Mouse (Mus musculus) myocyte (in vitro differentiated cells): ENCODE data around the gene Mcat. TPM values are rescaled to one million over a fixed set of nuclear protein-coding genes. Genes with fewer than 3 reads are reported as not detected.

Experiments used
- H3K27me3 ChIP-seq: one replicate; pipeline ENCODE4 v1.6.1; 2011; ENCODE audit not compliant: control insufficient read depth, insufficient read depth, insufficient read length
- H3K36me3 ChIP-seq: one replicate; pipeline ENCODE4 v1.6.1; 2011; ENCODE audit not compliant: control insufficient read depth, insufficient read depth
- H3K4me2 ChIP-seq: one replicate; pipeline ENCODE4 v1.6.1; 2011; ENCODE audit warnings: low read depth, control low read depth
- H3K4me3 ChIP-seq: one replicate; pipeline ENCODE4 v1.5.1; 2011; ENCODE audit warnings: mild to moderate bottlenecking, control low read depth, moderate library complexity
- H3K79me2 ChIP-seq: one replicate; pipeline ENCODE4 v1.6.1; 2011; ENCODE audit not compliant: control insufficient read depth, insufficient read depth
- H3ac ChIP-seq: one replicate; pipeline ENCODE4 v1.6.1; 2011; ENCODE audit not compliant: control insufficient read depth, insufficient read length
- CEBPB ChIP-seq: IDR thresholded peaks from 2 replicates; pipeline ENCODE4 v1.6.1; 2011; ENCODE audit warnings: mild to moderate bottlenecking, moderate library complexity; ENCODE audit not compliant: poor library complexity, insufficient read depth, severe bottlenecking
- E2F4 ChIP-seq: IDR thresholded peaks from one replicate; pipeline ENCODE4 v1.6.1; 2011; ENCODE audit warnings: mild to moderate bottlenecking, control low read depth, moderate library complexity; ENCODE audit not compliant: insufficient read depth
- MAX ChIP-seq: IDR thresholded peaks from one replicate; pipeline ENCODE4 v1.6.1; 2011; ENCODE audit warnings: low read depth, mild to moderate bottlenecking, control low read depth
- MYOD1 ChIP-seq, 3 experiments: IDR thresholded peaks; one replicate each; pipeline ENCODE4 v1.6.1; 2011; ENCODE audit warnings: control low read depth in 2 of 3, low read depth in 2 of 3, mild to moderate bottlenecking in 2 of 3, moderate library complexity in 1 of 3; ENCODE audit not compliant: insufficient read length in 2 of 3, control insufficient read depth in 1 of 3
- MYOG ChIP-seq, 3 experiments: IDR thresholded peaks; one replicate each; pipeline ENCODE4 v1.6.1; 2011; ENCODE audit warnings: control low read depth in 2 of 3, low read depth in 2 of 3, mild to moderate bottlenecking in 2 of 3; ENCODE audit not compliant: insufficient read length in 2 of 3, control insufficient read depth in 1 of 3, insufficient read depth in 1 of 3
- POLR2A ChIP-seq: IDR thresholded peaks from one replicate; pipeline ENCODE4 v1.6.1; 2011; ENCODE audit warnings: low read depth, mild to moderate bottlenecking, control low read depth, moderate library complexity; ENCODE audit not compliant: insufficient read length
- POLR2AphosphoS2 ChIP-seq: IDR thresholded peaks from one replicate; pipeline ENCODE4 v1.6.1; 2011; ENCODE audit warnings: low read depth, control low read depth; ENCODE audit not compliant: insufficient read length
- REST ChIP-seq: IDR thresholded peaks from one replicate; pipeline ENCODE4 v1.6.1; 2011; ENCODE audit warnings: mild to moderate bottlenecking, control low read depth, moderate library complexity; ENCODE audit not compliant: insufficient read depth, insufficient read length
- SRF ChIP-seq: IDR thresholded peaks from one replicate; pipeline ENCODE4 v1.6.1; 2011; ENCODE audit warnings: low read depth; ENCODE audit not compliant: control insufficient read depth, insufficient read length
- TCF12 ChIP-seq: IDR thresholded peaks from one replicate; pipeline ENCODE4 v1.6.1; 2011; ENCODE audit warnings: mild to moderate bottlenecking, control low read depth; ENCODE audit not compliant: poor library complexity, insufficient read depth, severe bottlenecking
- TCF3 ChIP-seq: IDR thresholded peaks from one replicate; pipeline ENCODE4 v1.6.1; 2011; ENCODE audit warnings: low read depth, control low read depth; ENCODE audit not compliant: insufficient read length
- USF1 ChIP-seq: IDR thresholded peaks from one replicate; pipeline ENCODE4 v1.6.1; 2011; ENCODE audit warnings: low read depth, mild to moderate bottlenecking, control low read depth, moderate library complexity
- polyA plus RNA-seq: library from polyadenylated mRNA; unstranded; fragments of >200 nt; fragmentation: generic; extraction: Trizol; gene quantifications from one replicate; pipeline ENCODE4 v1.2.1, GENCODE M21; 2012; ENCODE audit warnings: missing spikeins

Mcat gene
- polyA plus RNA-seq, result 55.9 TPM

DNA sequence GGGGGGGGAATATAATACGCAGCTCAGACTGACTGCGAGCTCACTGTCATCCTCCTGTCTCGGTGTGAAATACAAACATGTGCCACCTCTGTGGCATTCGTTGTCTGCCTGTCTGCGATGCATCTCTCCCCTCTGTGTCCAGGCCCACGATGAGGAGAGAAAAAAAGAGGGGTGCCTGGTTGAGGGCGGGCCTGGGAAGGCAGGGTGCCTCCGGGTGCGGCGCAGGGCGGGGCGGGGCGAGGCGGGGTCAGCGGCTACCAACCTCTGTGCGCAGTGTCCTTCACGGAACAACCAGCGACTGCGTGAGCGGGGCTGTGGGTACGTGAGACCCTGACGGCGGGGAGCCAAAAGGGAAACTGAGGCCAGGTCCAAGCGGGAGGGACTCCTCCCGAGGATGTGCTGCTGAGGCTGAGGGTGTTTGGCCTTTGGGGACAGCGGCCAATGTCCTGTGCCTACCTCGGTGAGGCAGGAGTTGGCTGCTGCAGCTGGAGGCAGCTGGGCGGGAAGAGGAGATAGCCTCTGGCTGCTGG is at the start of gene Mcat, which contains the start of gene Tspo:
Gene Mcat (minus strand): TSS at position 461 of the 530 bp plus-strand sequence.
Gene Tspo (plus strand): TSS at position 266 of the 530 bp plus-strand sequence.
- TF ChIP-seq MYOG (IDR thresholded peaks at IDR 0.05; ENCODE audit: control insufficient read depth in 1 of 3, insufficient read depth in 1 of 3, insufficient read length in 2 of 3, low read depth in 2 of 3), result peak in 1 of 3 experiments; percentile 29
- TF ChIP-seq CEBPB, result no peak
- no peak for TF ChIP-seq USF1
- peak; percentile 99 for TF ChIP-seq POLR2AphosphoS2
- TF ChIP-seq REST, result no peak
- TF ChIP-seq SRF, result peak; percentile 61
- no peak for TF ChIP-seq TCF12
- TF ChIP-seq E2F4, result no peak
- TF ChIP-seq MYOD1 (IDR thresholded peaks at IDR 0.05; ENCODE audit: control insufficient read depth in 1 of 3, insufficient read length in 2 of 3, low read depth in 2 of 3), result peak in 1 of 3 experiments; percentile 27
- no peak for TF ChIP-seq TCF3
- TF ChIP-seq MAX, result no peak
- peak; percentile 97 for TF ChIP-seq POLR2A
- Histone ChIP-seq H3K27me3 (no peaks in the 10 kb centered on the region), H3ac (peak within 1 kb of the TSS; percentile 58), H3K79me2 (peaks cover 35% of the 10 kb centered on the region), H3K4me3 (peak within 1 kb of the TSS; percentile 96), H3K36me3 (no peaks in the 10 kb centered on the region), H3K4me2 (peak within 1 kb of the TSS; percentile 84)

GRCm38 (mm10) chr15:83607115-83607802 is 43.7 kb upstream of the Mcat start:
- Histone ChIP-seq H3K36me3 (no peaks in the 10 kb centered on the region), H3K79me2 (no peaks in the 10 kb centered on the region), H3K27me3 (peaks cover 36% of the 10 kb centered on the region), H3K4me3 (no peak overlapping the region), H3ac (no peak overlapping the region), H3K4me2 (peak overlapping the region; percentile 12)
- peak in 2 of 3 experiments; percentile 6 to 40 for TF ChIP-seq MYOG (IDR thresholded peaks at IDR 0.05; ENCODE audit: control insufficient read depth in 1 of 3, insufficient read depth in 1 of 3, insufficient read length in 2 of 3, low read depth in 2 of 3)
- no peak for TF ChIP-seq USF1
- TF ChIP-seq MYOD1 (IDR thresholded peaks at IDR 0.05; ENCODE audit: control insufficient read depth in 1 of 3, insufficient read length in 2 of 3, low read depth in 2 of 3), result peak in 1 of 3 experiments; percentile 53

DNA sequence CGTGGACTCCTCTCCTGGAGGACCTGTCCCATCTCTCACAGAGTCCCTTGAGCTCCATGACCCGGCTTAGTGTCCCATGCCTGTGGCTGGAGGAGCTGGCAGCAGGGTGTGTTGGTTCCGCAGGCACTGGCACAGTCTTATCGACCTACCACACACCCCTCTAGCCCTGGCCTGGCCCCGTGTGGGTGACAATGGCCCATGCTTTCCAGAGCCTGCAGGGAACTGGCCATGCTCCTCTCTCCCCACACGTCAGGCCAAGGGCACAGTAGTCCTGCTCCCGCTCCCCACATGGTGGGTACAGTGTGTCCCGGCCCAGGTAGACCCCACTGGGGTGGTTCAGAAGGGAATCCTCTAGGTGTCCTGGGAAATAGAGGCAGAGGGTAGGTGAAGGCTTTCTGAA is 43.1 kb upstream of the Mcat start:
- no peaks in the 10 kb centered on the region for H3K79me2 ChIP-seq
- no peak overlapping the region for H3ac ChIP-seq
- no peaks in the 10 kb centered on the region for H3K36me3 ChIP-seq
- TF ChIP-seq CEBPB (no peak), MYOG (IDR thresholded peaks at IDR 0.05; ENCODE audit: control insufficient read depth in 1 of 3, insufficient read depth in 1 of 3, insufficient read length in 2 of 3, low read depth in 2 of 3) (no peak), USF1 (no peak)
- peaks cover 31% of the 10 kb centered on the region for H3K27me3 ChIP-seq
- no peak overlapping the region for H3K4me3 ChIP-seq
- peak overlapping the region; percentile 12 for H3K4me2 ChIP-seq

- TF ChIP-seq MYOD1 (IDR thresholded peaks at IDR 0.05; ENCODE audit: control insufficient read depth in 1 of 3, insufficient read length in 2 of 3, low read depth in 2 of 3) (no peak), POLR2AphosphoS2 (no peak), SRF (no peak), POLR2A (no peak), MAX (no peak), REST (no peak), E2F4 (no peak), USF1 (no peak), CEBPB (no peak), TCF3 (no peak), TCF12 (no peak), MYOG (IDR thresholded peaks at IDR 0.05; ENCODE audit: control insufficient read depth in 1 of 3, insufficient read depth in 1 of 3, insufficient read length in 2 of 3, low read depth in 2 of 3) (no peak)
- no peaks in the 10 kb centered on the region for H3K79me2 ChIP-seq
- H3K27me3 ChIP-seq, result peaks cover 30% of the 10 kb centered on the region
- H3K36me3 ChIP-seq, result no peaks in the 10 kb centered on the region
- no peak overlapping the region for H3ac ChIP-seq
- H3K4me3 ChIP-seq, result no peak overlapping the region
- H3K4me2 ChIP-seq, result no peak overlapping the region
These were observed 42.6 kb upstream of the Mcat start for GRCm38 (mm10) chr15:83606216-83606615.

DNA sequence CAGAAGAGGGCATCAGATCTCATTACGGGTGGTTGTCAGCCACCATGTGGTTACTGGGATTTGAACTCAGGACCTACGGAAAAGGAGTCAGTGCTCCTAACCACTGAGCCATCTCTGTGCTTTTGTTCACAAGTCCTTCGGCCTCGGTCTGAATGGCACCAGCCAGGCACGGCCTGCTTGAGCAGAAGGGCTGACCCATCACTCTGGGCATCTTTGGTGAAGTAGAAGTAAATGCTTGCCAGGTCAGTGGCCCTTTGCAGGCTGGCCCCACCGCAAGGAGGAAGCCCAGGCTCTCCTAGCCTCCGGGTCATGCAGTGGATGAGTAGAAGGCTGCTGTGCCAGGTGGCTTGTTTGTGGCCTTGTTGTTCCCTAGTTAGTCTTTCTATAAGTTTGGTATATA is 39.8 kb upstream of the Mcat start:
- Histone ChIP-seq H3ac (no peak overlapping the region), H3K4me3 (no peak overlapping the region), H3K36me3 (no peaks in the 10 kb centered on the region), H3K79me2 (no peaks in the 10 kb centered on the region), H3K27me3 (peaks cover 9% of the 10 kb centered on the region), H3K4me2 (no peak overlapping the region)
- TF ChIP-seq REST (no peak), MYOD1 (IDR thresholded peaks at IDR 0.05; ENCODE audit: control insufficient read depth in 1 of 3, insufficient read length in 2 of 3, low read depth in 2 of 3) (no peak), POLR2A (no peak), POLR2AphosphoS2 (no peak), CEBPB (no peak), MYOG (IDR thresholded peaks at IDR 0.05; ENCODE audit: control insufficient read depth in 1 of 3, insufficient read depth in 1 of 3, insufficient read length in 2 of 3, low read depth in 2 of 3) (no peak), USF1 (no peak), E2F4 (no peak), SRF (no peak), TCF12 (no peak), TCF3 (no peak), MAX (no peak)
